Mouse (Mus musculus) forebrain, embryonic 11.5 days (tissue): ENCODE data around the gene Depdc1b. TPM values are rescaled to one million over a fixed set of nuclear protein-coding genes. Genes with fewer than 3 reads are reported as not detected.

Experiments
- ATAC-seq: fragments of 200-750 bp; cut with Nextera tagmentation; replicated peaks from 2 replicates; pipeline ENCODE4 v1.8.0; 2017; ENCODE audit warnings: moderate TSS enrichment; ENCODE audit not compliant: low FRiP score
- DNase-seq: peaks from one replicate; pipeline ENCODE4 v3.0.0-alpha.2; 2017; ENCODE audit warnings: low spot score
- H3K27ac ChIP-seq: fragments of 300-500 bp; sonication (generic); 2 replicates; pipeline ENCODE4 v1.5.1; 2014; ENCODE audit warnings: low read depth, low read length
- H3K27me3 ChIP-seq: fragments of 300-500 bp; sonication (generic); 2 replicates; pipeline ENCODE4 v1.6.1; 2014; ENCODE audit warnings: mild to moderate bottlenecking, low read length, mixed read lengths; ENCODE audit not compliant: control insufficient read depth, insufficient read depth
- H3K36me3 ChIP-seq: fragments of 300-500 bp; sonication (generic); 2 replicates; pipeline ENCODE4 v1.6.1; 2014; ENCODE audit warnings: mild to moderate bottlenecking, low read length, moderate library complexity, mixed read lengths; ENCODE audit not compliant: control insufficient read depth, insufficient read depth
- H3K4me1 ChIP-seq: fragments of 300-500 bp; sonication (generic); replicated peaks from 2 replicates; pipeline ENCODE4 v1.6.1; 2014; ENCODE audit warnings: low read length, mixed read lengths; ENCODE audit not compliant: control insufficient read depth, insufficient read depth
- H3K4me2 ChIP-seq: fragments of 300-500 bp; sonication (generic); 2 replicates; pipeline ENCODE4 v1.6.1; 2014; ENCODE audit warnings: low read depth, mild to moderate bottlenecking, low read length, moderate library complexity, mixed read lengths; ENCODE audit not compliant: severe bottlenecking
- H3K4me3 ChIP-seq: fragments of 300-500 bp; sonication (generic); 2 replicates; pipeline ENCODE4 v1.5.1; 2014; ENCODE audit warnings: low read depth, low read length
- H3K9ac ChIP-seq: fragments of 300-500 bp; sonication (generic); 2 replicates; pipeline ENCODE4 v1.6.1; 2014; ENCODE audit warnings: low read length
- H3K9me3 ChIP-seq: fragments of 300-500 bp; sonication (generic); 2 replicates; pipeline ENCODE4 v1.6.1; 2016; ENCODE audit warnings: low read length, mixed read lengths; ENCODE audit not compliant: control insufficient read depth
- WGBS: fragments of 180-500 bp; shearing (Covaris S2); extraction: QIAGEN DNeasy Blood & Tissue Kit; methylation state at CpG from one replicate; pipeline ENCODE4 v1.1.7; 2014; 5-methylcytosine and 5-hydroxymethylcytosine counted together
- polyA plus RNA-seq: library from polyadenylated mRNA; unstranded; fragments of >200 nt; fragmentation: Nextera tagmentation; extraction: Ambion mirVana; gene quantifications from 2 replicates; pipeline ENCODE4 v1.2.1, GENCODE M21; 2014

Gene Depdc1b
- polyA plus RNA-seq: 21.7 and 26.1 TPM in 2 replicates

GRCm38 (mm10) chr13:108315702-108316486 is at the start of gene Depdc1b:
Gene Depdc1b, plus strand, starts transcription at chr13:108316332.
- under 1% methylated on average over 48 of the region's 48 CpGs for WGBS
- ATAC-seq (peak; percentile 98), DNase-seq (peak; percentile 96)
- H3K9me3 ChIP-seq: no peaks in the 10 kb centered on the region
- peak within 1 kb of the TSS; percentile 77 for H3K4me3 ChIP-seq
- 0 out of 2 replicates have a peak, but pooled peaks cover 2% of the 10 kb centered on the region for H3K4me1 ChIP-seq
- H3K36me3 ChIP-seq: no peaks in the 10 kb centered on the region
- no peak within 1 kb of the TSS for H3K27ac ChIP-seq
- H3K27me3 ChIP-seq: no peaks in the 10 kb centered on the region
- H3K9ac ChIP-seq: peak within 1 kb of the TSS; percentile 86
- H3K4me2 ChIP-seq: peak within 1 kb of the TSS; percentile 69

DNA sequence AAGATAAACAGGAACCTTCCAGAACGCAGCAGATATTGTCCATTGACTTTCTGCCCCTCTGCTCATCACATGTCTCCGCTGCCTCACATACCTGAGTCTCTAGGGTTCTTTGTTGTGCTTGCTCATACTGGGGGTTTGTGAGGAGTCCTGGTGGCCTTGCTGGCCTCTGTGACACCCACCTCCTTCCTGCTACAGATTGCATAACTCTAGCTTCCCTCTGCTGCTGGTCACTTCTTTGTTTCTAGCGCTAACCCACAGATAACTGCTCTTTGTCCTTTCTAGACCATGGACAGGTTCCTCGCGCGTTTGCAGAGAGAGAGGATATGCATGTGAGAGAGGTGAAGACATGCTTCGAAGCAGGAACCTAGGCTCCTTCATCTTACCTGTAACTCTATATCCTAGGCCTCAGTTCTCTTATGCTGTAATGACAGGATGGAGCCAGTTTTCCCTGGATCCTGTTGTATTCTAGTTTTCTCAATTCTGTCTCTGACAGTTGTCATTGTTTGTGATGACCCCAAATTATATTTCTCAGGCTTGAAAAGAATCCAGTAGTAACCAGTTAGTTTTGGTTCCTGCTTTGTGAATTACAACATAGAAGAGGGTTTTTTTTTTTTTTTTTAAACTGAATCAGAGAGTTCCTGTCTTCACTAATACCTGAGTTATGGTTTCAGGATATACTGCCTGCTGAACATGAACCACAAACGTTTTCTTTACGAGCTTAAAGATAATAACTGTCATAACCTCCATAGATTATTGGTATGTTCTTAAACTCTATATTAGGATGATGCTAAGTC is 48.1 kb upstream of the Depdc1b start:
- no peak for DNase-seq
- no peaks in the 10 kb centered on the region for H3K9me3 ChIP-seq
- no peaks in the 10 kb centered on the region for H3K4me1 ChIP-seq
- H3K27me3 ChIP-seq: no peaks in the 10 kb centered on the region
- no peak for ATAC-seq
- H3K9ac ChIP-seq: no peak overlapping the region
- H3K27ac ChIP-seq: no peak overlapping the region
- WGBS: 88% methylated on average over 9 of the region's 9 CpGs
- no peak overlapping the region for H3K4me2 ChIP-seq
- H3K36me3 ChIP-seq: no peaks in the 10 kb centered on the region
- no peak overlapping the region for H3K4me3 ChIP-seq

- Histone ChIP-seq H3K27ac (no peak overlapping the region), H3K4me1 (no peaks in the 10 kb centered on the region), H3K4me2 (no peak overlapping the region), H3K9me3 (no peaks in the 10 kb centered on the region), H3K36me3 (no peaks in the 10 kb centered on the region), H3K27me3 (no peaks in the 10 kb centered on the region), H3K4me3 (no peak overlapping the region), H3K9ac (no peak overlapping the region)
- DNase-seq (no peak), ATAC-seq (no peak)
- 87% methylated on average over 7 of the region's 7 CpGs for WGBS
Measured at GRCm38 (mm10) chr13:108271458-108272148, 44.5 kb upstream of the Depdc1b start.

GRCm38 (mm10) chr13:108272332-108272731 is 43.8 kb upstream of the Depdc1b start:
- ATAC-seq (no peak), DNase-seq (no peak)
- H3K9ac ChIP-seq: no peak overlapping the region
- no peak overlapping the region for H3K27ac ChIP-seq
- no peak overlapping the region for H3K4me3 ChIP-seq
- H3K36me3 ChIP-seq: no peaks in the 10 kb centered on the region
- H3K9me3 ChIP-seq: no peaks in the 10 kb centered on the region
- no peaks in the 10 kb centered on the region for H3K4me1 ChIP-seq
- no peaks in the 10 kb centered on the region for H3K27me3 ChIP-seq
- H3K4me2 ChIP-seq: no peak overlapping the region
- 84% methylated on average over 8 of the region's 8 CpGs for WGBS

GRCm38 (mm10) chr13:108273034-108273433 is 43.1 kb upstream of the Depdc1b start:
- no peak overlapping the region for H3K9ac ChIP-seq
- no peak overlapping the region for H3K27ac ChIP-seq
- no peaks in the 10 kb centered on the region for H3K9me3 ChIP-seq
- DNase-seq (no peak), ATAC-seq (no peak)
- no peaks in the 10 kb centered on the region for H3K36me3 ChIP-seq
- no peak overlapping the region for H3K4me3 ChIP-seq
- no peaks in the 10 kb centered on the region for H3K4me1 ChIP-seq
- WGBS: 70% methylated on average over 15 of the region's 15 CpGs
- H3K27me3 ChIP-seq: no peaks in the 10 kb centered on the region
- no peak overlapping the region for H3K4me2 ChIP-seq

GRCm38 (mm10) chr13:108273456-108273855 is 42.7 kb upstream of the Depdc1b start:
- no peaks in the 10 kb centered on the region for H3K36me3 ChIP-seq
- H3K4me1 ChIP-seq: no peaks in the 10 kb centered on the region
- no peaks in the 10 kb centered on the region for H3K27me3 ChIP-seq
- ATAC-seq (peak; percentile 46; the same call in 1 of the 2 replicates), DNase-seq (no peak)
- no peak overlapping the region for H3K4me3 ChIP-seq
- no peaks in the 10 kb centered on the region for H3K9me3 ChIP-seq
- H3K9ac ChIP-seq: no peak overlapping the region
- H3K27ac ChIP-seq: no peak overlapping the region
- 50% methylated on average over 5 of the region's 5 CpGs for WGBS
- H3K4me2 ChIP-seq: no peak overlapping the region

DNA sequence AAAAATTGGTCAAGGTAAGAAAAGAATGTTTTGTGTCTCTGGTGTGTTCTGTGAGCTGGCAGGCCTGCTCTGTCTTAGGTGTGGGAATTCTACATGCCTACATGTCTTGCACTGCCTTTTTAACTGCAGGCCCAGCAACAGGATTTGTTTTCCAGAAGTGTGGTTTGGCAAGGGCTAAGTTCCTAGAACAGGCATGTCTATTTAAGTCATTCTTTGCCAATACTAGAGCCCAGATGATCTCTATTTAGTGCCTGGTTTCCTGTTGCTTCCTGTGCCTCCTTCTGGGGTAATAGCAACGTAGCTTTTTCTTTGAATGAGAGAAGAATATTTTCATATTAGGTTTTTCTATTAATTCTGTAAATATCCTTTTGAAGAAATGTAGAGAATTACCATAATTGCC is 39.6 kb upstream of the Depdc1b start:
- Histone ChIP-seq H3K4me3 (no peak overlapping the region), H3K27me3 (no peaks in the 10 kb centered on the region), H3K27ac (no peak overlapping the region), H3K9me3 (no peaks in the 10 kb centered on the region), H3K9ac (no peak overlapping the region), H3K4me1 (no peaks in the 10 kb centered on the region), H3K4me2 (no peak overlapping the region), H3K36me3 (no peaks in the 10 kb centered on the region)
- ATAC-seq: no peak
- no peak for DNase-seq
- WGBS: 55% methylated on average over 1 of the region's 1 CpGs

DNA sequence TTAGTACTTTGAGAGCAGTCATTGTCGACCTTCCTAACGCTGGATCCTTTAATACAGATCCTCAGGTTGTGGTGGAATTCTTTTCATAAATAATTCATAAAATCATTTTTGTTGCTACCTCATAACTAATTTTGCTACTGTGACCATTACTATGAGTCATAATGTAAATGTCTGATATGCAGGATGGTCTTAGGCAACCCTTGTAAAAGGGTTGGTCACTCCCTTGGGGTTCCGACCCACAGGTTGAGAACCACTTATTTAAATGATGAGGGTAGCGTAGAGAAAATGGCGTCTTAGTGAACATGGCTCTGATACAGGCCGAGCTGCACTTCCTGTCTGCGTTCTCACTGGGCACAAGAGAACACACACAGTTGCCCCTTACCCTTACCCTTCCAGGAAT is 38.8 kb upstream of the Depdc1b start:
- ATAC-seq (no peak), DNase-seq (no peak)
- H3K27me3 ChIP-seq: no peaks in the 10 kb centered on the region
- H3K4me3 ChIP-seq: no peak overlapping the region
- H3K27ac ChIP-seq: no peak overlapping the region
- H3K4me2 ChIP-seq: no peak overlapping the region
- no peaks in the 10 kb centered on the region for H3K4me1 ChIP-seq
- WGBS: 76% methylated on average over 7 of the region's 7 CpGs
- H3K9me3 ChIP-seq: no peaks in the 10 kb centered on the region
- H3K36me3 ChIP-seq: no peaks in the 10 kb centered on the region
- no peak overlapping the region for H3K9ac ChIP-seq
